Mouse (Mus musculus) right cerebral cortex, postnatal 10 days (tissue): ENCODE results near the gene Cfap61.

Experiments
- DNase-seq, 2 experiments: peaks; one replicate each; pipeline ENCODE4 v3.0.0; 2021; ENCODE audit warnings: low spot score in 2 of 2

Gene Cfap61

DNA sequence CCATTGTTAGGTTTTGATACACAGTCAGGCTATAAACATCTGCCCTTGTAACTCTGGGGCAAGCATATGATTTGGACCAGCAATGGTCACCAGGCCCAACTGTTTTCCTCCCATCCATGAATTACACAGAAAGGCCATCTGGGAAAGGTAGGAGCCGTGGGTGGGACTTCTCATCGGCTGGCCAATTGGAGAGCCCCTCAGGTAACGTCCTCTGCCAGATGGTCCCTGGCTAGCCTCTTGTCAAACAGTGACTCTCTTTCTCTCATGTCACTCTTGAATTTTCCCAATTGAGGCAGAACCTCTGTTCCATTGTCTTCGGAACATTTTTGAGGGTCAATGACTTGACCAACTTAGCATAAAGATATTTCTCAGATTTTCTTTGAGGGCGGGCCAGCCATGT lies 213.2 kb downstream of the Cfap61 start:
- DNase-seq: no peak

- DNase-seq: no peak
Measured at GRCm38 (mm10) chr2:146149206-146149974, 214.8 kb downstream of the Cfap61 start.

DNA sequence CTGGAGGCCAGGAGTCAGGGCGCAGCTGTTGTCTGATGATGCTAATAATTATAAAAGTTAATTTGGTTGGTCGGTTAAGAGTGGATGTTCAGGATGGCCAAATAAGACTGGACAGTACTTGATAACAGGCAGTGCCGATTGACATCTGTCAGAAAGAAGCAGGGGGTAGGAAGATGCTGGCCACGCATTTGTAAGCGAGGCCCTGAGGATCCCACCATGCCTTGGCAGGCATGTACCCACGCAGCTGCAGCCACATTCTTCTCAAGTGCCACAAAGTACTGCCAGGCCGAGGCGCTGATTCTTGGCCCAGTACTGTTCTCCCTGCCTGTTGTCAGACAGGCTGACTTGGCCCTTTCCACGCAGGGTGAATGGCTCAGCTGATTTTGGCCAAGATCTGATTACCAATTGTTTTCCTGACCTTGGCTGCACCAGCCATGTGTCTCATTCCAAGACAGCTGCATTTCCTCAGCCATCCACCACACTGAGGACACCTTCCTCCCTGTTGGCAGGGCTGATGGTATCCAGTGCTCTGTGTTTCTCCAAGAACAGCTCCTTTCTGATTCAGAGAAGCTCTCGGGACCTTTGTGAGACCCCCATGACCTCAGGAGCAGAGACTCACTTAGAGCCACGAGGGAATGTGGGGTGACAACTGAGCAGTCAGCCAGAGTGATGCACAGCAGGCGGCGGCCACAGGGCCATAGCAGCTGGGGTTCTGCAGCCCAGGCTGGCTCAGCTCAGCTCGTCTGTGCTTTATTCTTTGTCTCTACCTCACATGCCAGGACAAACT lies 233.6 kb downstream of the Cfap61 start:
- DNase-seq: peak; percentile 35 to 40

DNA sequence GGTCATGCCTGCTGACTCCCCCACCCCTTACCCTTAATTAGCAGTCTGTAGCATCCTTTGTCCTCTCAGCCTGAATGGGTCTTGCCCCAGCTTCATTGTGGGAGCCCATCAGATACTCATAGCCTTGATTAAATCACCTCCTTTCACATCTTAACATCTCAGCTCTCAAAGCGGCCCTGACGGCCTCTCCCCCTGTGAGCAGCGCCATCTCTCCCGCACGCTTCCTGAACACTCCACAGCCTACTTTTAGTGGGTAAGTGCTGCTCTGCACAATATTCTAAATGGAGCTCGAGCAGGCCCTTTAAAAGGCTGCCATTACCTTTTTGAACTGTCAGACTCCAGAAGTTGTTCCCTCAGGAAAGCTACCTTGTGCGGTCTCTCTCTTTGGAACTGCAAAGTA lies 234.9 kb downstream of the Cfap61 start:
- DNase-seq: no peak

DNA sequence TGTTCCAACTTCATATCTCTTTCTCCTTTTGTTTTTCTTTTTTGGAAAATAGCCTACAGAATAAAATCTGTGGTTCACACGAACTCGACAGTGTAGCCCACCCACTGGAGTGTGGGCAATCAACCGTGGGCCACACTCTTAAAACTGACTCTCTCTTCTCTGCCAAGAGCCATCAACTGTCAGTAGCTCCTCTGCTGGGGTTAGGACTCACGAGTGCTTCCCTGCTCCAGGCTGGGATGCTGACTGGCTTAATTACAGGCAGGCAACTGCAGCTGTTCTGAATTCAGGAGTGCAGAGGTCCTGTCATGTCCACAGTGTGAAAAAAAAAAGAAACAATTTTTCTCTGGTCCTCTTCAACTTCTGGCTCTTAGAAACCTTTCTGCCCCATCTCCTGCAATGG lies 237.5 kb downstream of the Cfap61 start:
- DNase-seq: no peak

- DNase-seq: peak; percentile 73 to 81
Measured at GRCm38 (mm10) chr2:146174173-146174572, 239.6 kb downstream of the Cfap61 start.

GRCm38 (mm10) chr2:146178718-146179117 lies 244.1 kb downstream of the Cfap61 start:
- no peak for DNase-seq

DNA sequence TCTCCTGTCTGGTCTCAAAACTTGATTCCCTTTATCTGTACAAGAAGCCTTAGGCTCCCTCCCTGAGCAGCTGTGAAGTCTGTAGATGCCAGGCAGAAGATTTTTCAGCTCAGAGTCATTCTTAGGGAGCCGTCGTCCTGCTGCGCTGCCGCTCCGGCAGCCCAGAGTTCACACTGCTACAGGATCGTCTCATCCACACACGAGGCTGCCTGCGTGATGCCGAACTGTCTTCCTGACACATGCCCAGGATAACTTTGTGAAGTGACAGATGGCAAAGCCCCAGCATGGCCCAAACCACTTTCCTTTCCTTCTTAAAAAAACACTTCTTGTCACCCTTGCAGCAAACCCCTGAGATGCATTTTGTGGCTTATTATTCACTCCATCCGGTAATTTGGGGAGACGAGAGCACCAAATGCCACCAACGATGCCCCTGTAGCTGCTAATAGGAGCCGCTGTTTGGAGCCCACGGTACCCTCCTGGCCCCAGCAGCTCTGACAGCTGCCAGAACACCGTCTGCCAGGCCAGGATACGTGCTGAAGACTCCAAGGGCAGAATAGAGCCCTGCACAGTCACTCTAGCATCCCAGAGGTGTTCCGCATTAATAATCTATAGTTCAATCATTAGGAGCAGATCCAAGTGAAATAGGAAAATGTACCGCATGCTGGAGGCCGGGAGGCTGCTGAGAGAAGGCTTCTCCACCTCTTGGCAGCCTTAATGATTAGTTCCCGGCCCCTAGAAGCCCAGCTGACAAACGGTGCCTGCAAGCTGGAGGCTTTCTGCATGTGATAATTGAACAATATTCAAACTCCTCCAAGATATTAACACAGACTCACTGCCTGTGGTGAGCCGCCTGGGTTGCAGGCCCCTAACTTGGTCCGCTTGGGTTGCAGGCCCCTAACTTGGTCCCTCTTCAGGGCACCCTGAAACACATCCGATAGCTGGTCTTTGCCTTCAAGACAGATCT lies 249.5 kb downstream of the Cfap61 start:
- no peak for DNase-seq

DNA sequence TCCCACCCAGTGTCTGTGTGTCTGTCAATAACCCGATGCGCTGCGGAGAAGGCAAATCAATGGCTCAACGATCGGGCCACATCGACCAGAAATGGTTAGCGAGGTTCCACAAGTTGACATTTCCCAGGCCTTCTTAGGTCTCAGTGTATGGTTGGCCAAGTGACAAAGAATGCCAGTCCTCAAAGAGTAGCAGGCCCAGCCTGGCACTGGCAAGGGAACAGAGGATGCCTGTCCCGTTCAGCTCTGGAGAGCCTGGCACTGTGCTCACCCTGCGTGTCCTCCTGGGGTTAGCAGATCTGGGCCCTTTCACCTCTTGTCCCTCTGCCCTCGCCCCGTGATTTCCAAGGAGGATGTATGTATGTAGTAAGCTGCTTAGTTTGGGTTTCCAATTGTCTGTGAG lies 261.5 kb downstream of the Cfap61 start:
- DNase-seq: peak in 1 of 2 experiments; percentile 31

DNA sequence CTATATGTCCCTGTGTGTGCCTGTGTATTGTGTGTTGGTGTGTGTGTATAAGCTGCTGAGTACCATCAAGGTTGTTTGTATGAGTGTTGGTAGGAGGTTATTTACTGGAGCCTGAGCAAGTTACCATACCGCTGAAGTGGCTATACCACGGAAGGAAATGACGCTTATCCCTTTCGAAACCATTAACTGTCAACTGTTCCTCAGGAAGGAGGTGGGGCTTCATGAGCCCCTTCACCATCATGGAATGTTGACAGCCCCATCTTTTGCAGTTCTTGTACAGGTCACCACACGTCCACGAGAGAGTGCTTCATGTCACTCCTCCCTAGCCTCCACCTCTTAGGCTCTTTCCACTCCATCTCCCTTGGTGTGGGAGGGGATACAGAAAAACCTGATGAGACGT lies 263.4 kb downstream of the Cfap61 start:
- no peak for DNase-seq

DNA sequence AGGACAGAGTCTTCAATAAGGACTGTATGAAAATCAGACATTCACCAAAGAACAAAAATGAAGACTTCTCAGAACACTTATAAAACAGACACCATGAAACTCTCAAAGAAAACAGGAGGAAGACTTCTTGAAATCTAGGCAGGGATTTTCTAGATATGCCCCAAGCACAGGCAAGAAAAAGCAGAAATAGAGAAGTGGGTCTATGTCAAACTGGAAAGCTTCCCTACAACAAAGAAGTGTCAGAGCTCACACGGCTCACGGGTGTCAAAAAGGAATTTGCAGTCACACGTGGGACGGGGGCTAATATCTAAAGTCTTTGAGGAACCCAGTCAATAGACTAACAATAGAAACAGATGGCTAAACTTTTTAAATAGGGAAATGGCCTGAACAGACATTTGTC lies 276.4 kb downstream of the Cfap61 start:
- no peak for DNase-seq

DNA sequence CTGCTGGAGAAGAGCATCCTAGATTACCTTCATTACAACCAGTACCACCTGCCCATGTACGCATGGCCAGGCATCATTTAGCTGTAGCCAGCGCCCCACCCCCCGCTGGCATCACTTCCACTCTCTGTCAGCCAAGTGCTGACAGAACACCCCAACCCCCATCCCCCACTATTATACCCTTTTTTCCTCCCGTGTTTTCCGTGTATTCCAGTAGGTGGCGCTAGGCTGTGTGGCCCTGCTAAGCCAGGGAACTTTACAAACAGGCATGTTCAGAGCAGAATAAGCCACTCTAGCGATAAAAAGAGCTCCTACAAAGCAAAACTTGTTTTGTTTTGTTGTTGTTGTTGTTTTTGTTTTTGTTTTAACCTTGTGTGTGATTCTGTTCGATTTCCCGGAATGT lies 280.1 kb downstream of the Cfap61 start:
- DNase-seq: peak; percentile 66 to 67

DNA sequence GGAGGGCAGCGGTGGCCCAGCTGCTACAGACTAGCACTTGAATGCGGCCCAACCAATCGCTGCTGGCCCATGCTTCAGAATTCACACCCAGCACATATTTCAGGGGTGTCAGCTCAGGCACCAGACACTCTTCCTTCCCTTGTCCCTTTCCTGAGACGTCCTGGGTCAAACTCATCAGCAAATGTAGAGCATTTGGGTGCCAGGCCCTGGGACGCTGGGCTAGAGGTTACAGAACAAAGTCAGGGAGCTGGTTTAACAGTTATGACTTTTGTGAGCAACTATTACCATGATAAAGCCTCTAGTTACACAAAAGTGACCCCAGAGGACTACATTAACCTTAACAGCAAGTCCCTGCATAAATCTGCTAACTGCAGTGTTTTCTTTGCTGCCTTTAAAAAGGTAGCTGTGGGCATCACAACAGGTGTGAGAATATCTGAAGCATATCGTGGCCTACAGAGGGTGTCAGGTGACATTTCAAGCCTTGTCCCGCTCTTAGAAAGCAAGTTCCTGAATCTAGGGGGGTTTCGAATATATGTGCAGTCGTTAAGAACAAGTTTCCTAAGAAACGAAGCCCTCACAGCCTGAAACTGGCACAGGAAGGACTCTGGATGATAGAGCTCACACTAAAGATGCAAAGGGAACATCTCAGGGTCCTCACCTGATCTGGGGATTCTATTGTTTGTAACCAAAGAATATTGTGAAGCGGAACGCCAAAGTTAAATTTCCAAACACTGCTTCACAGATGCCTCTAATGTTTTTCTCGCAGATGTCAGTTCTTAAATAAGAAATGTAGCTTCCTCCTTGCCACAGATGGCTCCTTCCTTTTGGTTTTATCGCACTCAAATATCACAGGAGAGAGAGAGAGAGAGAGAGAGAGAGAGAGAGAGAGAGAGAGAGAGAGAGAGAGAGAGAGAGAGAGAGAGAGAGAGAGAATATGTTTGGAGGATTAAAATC lies 281.8 kb downstream of the Cfap61 start:
- no peak for DNase-seq

- peak; percentile 58 to 59 for DNase-seq
Measured at GRCm38 (mm10) chr2:146217227-146217980, 282.8 kb downstream of the Cfap61 start.

DNA sequence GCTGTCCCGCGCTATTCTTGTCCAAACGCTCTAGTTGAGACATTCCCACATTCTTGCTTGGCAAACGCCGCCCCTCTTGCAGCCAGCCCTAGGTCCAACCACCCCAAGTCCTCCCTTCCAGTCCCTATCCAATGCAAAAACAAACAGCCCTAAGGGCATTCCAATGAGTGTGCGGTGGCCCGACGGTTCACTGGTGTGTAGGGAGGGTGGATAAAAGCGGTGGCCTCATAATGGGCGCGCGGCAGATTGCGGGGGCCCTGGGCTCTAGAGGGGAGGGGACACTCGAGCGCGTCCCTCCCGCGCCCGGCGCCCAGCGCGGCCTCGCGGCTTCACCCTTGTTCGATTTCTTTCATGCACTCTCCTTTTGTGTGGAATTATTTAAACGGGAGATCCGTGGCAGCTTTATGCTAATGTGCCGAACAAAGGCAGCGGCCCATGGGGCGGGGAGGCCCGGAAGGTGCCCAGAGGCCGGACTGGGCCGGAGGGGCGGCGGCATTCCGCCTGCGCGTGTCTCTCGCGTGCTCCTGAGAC lies 283.6 kb downstream of the Cfap61 start:
- DNase-seq: peak in 1 of 2 experiments; percentile 43

DNA sequence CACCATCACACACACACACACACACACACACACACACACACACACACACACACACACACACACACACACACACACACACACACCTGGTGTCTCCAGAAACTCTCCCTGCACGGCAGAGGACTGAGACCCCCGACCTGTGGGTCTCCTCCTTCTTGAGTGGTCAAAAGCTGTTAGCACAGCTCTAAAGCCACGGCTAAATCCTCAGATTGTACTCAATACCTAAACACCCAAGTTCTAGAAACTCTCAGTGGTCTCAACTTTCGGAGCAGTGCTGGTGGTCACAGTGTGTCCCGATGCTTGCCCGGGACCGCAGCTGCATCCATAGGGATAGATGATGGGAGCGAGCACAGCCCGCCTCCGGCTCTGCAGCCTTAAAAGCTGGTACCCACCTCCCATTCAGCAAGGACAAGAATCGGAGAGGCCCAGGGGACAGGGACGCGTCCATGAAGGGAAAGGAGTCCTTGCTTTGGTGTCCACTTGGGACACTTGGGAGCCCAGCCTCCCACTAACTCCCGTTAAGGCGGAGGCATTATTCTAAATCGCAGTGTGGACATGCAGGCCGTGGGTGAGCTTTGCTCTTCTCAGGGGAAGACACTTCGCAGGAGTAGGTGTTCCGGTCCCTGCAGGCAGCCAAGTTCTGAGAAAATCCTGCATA lies 284.4 kb downstream of the Cfap61 start:
- DNase-seq: no peak

GRCm38 (mm10) chr2:146219791-146220190 lies 285.2 kb downstream of the Cfap61 start:
- no peak for DNase-seq

DNA sequence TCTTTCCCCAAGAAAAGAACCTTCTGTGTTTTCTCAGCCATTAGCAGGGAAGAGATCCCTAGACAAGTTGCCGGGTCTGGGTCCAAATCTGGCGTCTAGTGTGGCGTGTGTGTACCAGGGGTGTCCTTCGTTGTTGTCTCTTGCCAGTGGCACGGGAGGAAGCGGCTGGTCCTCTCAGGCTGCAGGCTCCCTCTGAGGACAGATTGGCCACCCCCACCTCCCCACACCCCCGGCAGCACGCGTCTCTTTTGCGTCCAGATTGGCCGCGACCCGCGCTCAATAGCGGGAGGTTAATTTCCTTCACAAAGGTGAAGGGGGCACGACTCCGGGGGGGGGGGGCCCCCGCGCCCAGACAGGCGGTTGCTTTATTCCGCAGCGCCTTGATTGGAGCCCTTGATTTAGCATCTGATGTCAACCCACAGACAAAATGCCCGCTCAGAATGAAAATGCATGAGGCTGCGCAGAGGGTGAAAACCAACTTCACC lies 286.0 kb downstream of the Cfap61 start:
- DNase-seq: peak; percentile 41 to 51
